Mouse (Mus musculus) lung, postnatal 0 days (tissue): Measurements from ENCODE around the gene Gm9195.

ENCODE experiments used
- CTCF ChIP-seq: IDR thresholded peaks from 2 replicates; pipeline ENCODE4 v1.5.1; 2016; ENCODE audit warnings: antibody characterized with exemption, mild to moderate bottlenecking
- EP300 ChIP-seq: IDR thresholded peaks from 2 replicates; pipeline ENCODE4 v1.6.1; 2016; ENCODE audit warnings: antibody characterized with exemption, mild to moderate bottlenecking, control low read depth

- TF ChIP-seq CTCF (no peak), EP300 (no peak)
Measured at GRCm38 (mm10) chr14:72461591-72461990, 30.0 kb downstream of the Gm9195 start.
